Mouse (Mus musculus): ENCODE data around the gene Pus7. TPM values are rescaled to one million over a fixed set of nuclear protein-coding genes. Genes with fewer than 3 reads are reported as not detected.
"Not testable (repeated sequence)": the region's sequence is repeated elsewhere in the genome, so short reads cannot be mapped to it uniquely, and the experiment has no call there.

The Pus7 gene
- polyA plus RNA-seq, 1 experiment, result 21.2 TPM

GRCm38 (mm10) chr5:23758633-23759032, 24.9 kb downstream of the Pus7 start:
- no peak for DNase-seq (ENCODE audit: extremely low spot score in 1 of 2, low spot score in 1 of 2)

- DNase-seq (ENCODE audit: extremely low spot score in 1 of 2, low spot score in 1 of 2), result no peak
Measured at GRCm38 (mm10) chr5:23756368-23756767, 27.1 kb downstream of the Pus7 start.

DNA sequence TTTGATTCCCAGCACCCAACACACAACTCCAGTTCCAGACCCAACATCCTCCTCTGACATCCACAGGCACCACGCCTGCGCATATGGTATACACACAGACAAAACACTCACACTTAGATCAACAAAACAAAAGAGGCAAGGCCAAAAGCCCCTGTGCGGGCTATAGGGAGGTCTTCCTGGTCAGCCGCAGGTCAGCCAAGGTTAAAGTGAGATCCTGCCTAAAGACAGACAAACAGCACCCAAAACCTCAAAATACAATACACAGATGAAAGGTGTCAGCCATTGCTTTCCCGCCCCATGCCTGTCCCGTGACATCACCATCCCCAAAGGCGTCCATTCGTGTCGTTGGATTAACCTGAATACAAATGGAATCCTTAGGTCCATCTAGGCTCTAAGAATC, 27.9 kb downstream of the Pus7 start:
- no peak for DNase-seq (ENCODE audit: extremely low spot score in 1 of 2, low spot score in 1 of 2)

- DNase-seq (ENCODE audit: extremely low spot score in 1 of 2, low spot score in 1 of 2), result no peak
Measured at GRCm38 (mm10) chr5:23749882-23750281, 33.6 kb downstream of the Pus7 start.

- no peak for DNase-seq (ENCODE audit: extremely low spot score in 1 of 2, low spot score in 1 of 2)
Measured at GRCm38 (mm10) chr5:23743261-23743660, 40.2 kb downstream of the Pus7 start.

- DNase-seq (ENCODE audit: extremely low spot score in 1 of 2, low spot score in 1 of 2), result no peak
Measured at GRCm38 (mm10) chr5:23737111-23737510, 46.4 kb downstream of the Pus7 start.

GRCm38 (mm10) chr5:23736366-23736765, 47.1 kb downstream of the Pus7 start:
- no peak for DNase-seq (ENCODE audit: extremely low spot score in 1 of 2, low spot score in 1 of 2)

GRCm38 (mm10) chr5:23721956-23722355, 61.6 kb downstream of the Pus7 start:
- no peak for DNase-seq (ENCODE audit: extremely low spot score in 1 of 2, low spot score in 1 of 2)

GRCm38 (mm10) chr5:23718881-23719328, 64.6 kb downstream of the Pus7 start:
- no peak for DNase-seq (ENCODE audit: extremely low spot score in 1 of 2, low spot score in 1 of 2)

GRCm38 (mm10) chr5:23718182-23718534, 65.4 kb downstream of the Pus7 start:
- DNase-seq (ENCODE audit: extremely low spot score in 1 of 2, low spot score in 1 of 2), result no peak

- no peak for DNase-seq (ENCODE audit: extremely low spot score in 1 of 2, low spot score in 1 of 2)
Measured at GRCm38 (mm10) chr5:23717469-23718181, 65.9 kb downstream of the Pus7 start.

DNA sequence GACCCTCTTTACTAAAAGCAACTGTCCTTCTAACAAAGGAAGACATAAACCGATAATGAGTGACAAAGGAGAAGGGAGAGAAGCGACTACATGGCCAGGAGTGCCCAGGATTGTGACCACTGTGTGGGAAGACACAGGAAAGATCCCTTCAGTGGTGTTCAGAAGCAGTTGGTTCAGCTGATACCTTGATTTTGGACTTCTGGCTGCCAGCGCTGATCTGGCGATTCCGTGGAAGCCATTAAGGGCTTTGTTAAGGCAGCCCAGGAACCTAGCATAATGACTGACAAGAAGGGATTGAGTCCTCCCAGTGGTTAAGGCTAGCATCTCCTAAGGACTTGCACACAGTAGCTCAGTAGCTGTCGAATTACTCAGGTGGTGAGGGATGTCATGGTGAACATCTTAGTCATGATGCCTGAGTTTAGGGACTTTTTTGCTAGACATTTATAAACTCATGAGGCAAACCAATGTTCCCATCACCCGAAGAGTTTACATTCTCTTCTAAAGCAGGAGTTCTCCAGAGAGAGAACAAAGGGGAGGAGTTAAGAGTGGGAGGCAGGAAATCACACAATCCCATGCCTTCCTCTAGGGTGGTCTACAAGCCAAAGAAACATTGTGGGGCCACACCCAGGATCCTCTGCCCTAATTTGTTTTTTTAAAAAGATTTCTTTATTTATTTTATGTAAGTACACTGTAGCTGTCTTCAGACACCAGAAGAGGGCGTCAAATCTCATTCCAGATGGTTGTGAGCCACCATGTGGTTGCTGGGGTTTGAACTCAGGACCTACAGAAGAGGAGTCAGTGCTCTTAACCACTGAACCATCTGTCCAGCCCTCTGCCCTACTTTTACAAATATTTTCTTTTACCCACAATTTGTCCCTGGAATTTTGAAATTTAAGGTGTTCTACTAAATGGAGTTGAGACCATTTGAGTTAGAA, 69.8 kb downstream of the Pus7 start:
- no peak for DNase-seq (ENCODE audit: extremely low spot score in 1 of 2, low spot score in 1 of 2)

DNA sequence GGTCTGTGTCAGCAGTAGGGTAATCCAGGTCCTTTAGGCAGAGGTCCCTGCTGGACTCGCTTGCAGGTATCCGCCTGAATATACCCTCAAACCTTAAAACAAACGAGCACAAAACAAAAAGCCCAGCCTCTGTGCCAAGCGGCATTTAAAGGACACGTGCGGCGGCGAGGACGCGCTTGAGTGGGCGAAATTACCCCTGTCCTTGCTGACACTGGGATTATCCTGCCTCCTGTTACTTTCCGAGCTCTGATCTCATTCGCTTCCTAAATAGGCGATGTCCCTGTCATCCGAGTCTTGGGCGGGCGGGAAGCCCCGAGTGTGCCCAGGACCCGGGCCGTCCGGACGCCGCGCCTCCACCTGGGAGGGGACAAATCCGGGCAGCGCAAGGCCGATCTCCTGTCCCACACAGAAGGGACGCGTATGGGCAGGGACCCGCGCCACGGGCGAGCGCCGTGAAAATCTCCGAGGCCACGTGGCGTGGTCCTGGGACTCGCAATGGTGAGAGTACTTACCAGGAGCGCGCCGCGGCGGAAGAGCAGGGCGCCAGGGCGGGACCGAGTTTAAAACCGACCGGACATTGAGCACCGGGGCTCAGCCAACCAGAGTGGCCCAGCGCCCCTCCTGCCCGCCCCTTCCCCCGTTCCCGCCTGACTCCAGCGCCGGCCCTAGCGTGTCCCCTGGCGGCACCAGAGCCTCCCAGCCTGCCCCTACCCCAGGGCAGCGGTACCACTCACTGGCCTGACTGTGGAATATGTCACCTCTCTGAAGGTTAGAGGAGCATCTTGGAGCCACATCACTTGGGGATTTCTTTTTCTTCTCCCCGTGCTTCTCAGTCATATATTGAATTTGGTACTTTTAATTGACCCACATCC, 71.1 kb downstream of the Pus7 start:
- peak; percentile 3 to 54 for DNase-seq (ENCODE audit: extremely low spot score in 1 of 2, low spot score in 1 of 2)

DNA sequence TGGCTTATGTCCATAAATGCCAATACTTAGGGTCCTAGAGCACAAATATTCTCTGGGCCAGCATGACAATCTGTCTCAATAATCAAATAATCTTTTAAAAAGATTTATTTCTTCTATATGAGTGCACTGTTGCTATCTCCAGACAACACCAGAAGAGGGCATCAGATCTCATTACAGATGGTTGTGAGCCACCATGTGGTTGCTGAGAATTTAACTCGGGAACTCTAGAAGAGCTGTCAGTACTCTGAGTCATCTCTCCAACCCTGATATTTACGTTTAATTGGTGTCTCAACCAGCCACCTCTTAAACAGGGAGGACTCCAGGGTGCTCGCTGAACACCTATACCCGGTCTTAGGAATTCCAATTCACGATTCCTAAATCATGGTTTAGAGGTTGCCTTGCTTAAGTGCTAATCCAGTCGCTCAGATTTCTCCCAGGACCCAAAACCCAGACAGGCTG, 71.8 kb downstream of the Pus7 start:
- DNase-seq (ENCODE audit: extremely low spot score in 1 of 2, low spot score in 1 of 2), result peak; percentile 20 to 62

- no peak for DNase-seq (ENCODE audit: extremely low spot score in 1 of 2, low spot score in 1 of 2)
Measured at GRCm38 (mm10) chr5:23711244-23711643, 72.3 kb downstream of the Pus7 start.

DNA sequence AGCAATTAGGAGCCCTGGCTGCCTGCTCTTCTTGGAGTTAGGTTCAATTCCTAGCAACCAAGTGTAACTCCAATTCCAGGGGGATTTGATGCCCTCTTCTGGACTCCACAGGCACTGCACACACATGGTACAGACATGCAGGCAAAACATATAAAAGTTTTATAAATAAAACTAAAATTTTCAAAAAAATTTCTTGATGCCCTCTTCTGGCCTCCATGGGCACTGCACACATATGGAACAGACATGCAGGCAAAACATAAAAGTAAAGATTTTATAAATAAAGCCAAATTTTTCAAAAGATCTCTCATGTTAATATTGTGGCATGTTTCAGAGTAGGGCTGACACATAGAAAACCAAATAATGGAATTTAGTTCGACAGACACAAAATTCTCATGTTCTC, 73.8 kb downstream of the Pus7 start:
- DNase-seq (ENCODE audit: extremely low spot score in 1 of 2, low spot score in 1 of 2), result no peak

DNA sequence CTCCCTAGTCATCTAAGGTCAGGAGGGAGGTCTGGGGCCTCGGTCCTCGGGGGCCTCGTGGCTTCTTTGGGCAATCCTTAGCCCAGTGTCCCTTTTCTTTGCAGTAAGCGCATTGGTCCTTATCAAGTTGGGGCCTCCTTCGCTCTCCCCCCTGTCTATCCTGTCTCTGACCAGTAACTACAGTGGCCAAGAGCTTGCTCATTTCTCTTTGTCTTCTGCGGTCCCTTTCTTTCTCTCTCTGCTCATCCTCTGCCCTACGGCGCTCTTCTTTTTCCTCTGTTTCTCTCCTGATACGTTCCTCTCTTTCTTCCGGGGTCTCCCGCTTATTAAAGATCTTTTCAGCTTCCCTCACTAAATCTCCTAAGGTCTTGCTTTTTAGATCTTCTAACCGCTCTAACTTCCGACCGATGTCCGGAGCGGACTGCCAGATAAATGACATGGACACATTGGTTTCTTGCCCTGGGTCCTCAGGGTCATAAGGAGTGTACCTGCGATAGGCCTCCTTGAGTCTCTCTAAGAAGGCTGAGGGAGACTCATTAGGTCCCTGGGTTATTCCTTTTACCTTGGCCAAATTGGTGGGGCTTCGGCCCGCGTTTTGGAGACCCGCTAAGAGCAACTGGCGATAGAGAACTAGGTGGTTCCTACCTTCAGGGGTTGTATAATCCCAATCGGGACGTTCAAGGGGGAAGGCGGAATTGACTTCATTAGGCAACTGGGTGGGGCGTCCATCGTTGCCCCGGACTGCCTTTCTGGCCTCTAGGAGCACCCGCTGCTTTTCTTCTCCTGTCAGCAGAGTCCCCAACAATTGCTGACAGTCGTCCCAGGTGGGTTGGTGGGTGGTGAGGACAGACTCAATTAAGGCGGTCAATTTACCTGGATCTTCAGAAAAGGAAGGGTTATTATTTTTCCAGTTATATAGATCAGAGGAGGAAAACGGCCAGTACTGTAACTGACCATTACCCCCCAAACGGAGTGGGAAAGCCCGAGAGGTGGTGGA, 76.6 kb downstream of the Pus7 start:
- not testable (repeated sequence) for DNase-seq (ENCODE audit: extremely low spot score in 1 of 2, low spot score in 1 of 2)

GRCm38 (mm10) chr5:23697457-23697856, 86.1 kb downstream of the Pus7 start:
- DNase-seq (ENCODE audit: extremely low spot score in 1 of 2, low spot score in 1 of 2), result no peak
